Mouse (Mus musculus) heart, postnatal 0 days (tissue): Measurements from ENCODE around the gene 4930469K13Rik. TPM values are rescaled to one million over a fixed set of nuclear protein-coding genes. Genes with fewer than 3 reads are reported as not detected.
A peak's percentile ranks its signal among the peaks of the same experiment; 100 is the strongest.

Experiments used
- ATAC-seq: fragments of 200-750 bp; cut with Nextera tagmentation; 2 replicates; pipeline ENCODE4 v1.8.0; 2017; ENCODE audit warnings: low read depth, moderate number of reproducible peaks, moderate library complexity; ENCODE audit not compliant: insufficient read depth
- DNase-seq: peaks from one replicate; pipeline ENCODE4 v3.0.0-alpha.2; 2016; ENCODE audit warnings: low spot score
- H3K27ac ChIP-seq: fragments of 300-500 bp; sonication (generic); 2 replicates; pipeline ENCODE4 v1.5.1; 2014; ENCODE audit warnings: low read depth, mild to moderate bottlenecking
- H3K27me3 ChIP-seq: fragments of 300-500 bp; sonication (generic); 2 replicates; pipeline ENCODE4 v1.6.1; 2014; ENCODE audit warnings: low read length, mixed read lengths; ENCODE audit not compliant: control insufficient read depth, insufficient read depth
- H3K36me3 ChIP-seq: fragments of 300-500 bp; sonication (generic); replicated peaks from 2 replicates; pipeline ENCODE4 v1.6.1; 2014; ENCODE audit warnings: low read length, mixed read lengths; ENCODE audit not compliant: control insufficient read depth, insufficient read depth
- H3K4me1 ChIP-seq: fragments of 300-500 bp; sonication (generic); 2 replicates; pipeline ENCODE4 v1.6.1; 2014; ENCODE audit warnings: antibody characterized with exemption; ENCODE audit not compliant: control insufficient read depth, insufficient read depth
- H3K4me2 ChIP-seq: fragments of 300-500 bp; sonication (generic); 2 replicates; pipeline ENCODE4 v1.6.1; 2014; ENCODE audit warnings: low read depth, mild to moderate bottlenecking, low read length, moderate library complexity
- H3K4me3 ChIP-seq: fragments of 300-500 bp; sonication (generic); 2 replicates; pipeline ENCODE4 v1.5.1; 2014; ENCODE audit warnings: low read depth, low read length
- H3K9ac ChIP-seq: fragments of 300-500 bp; sonication (generic); replicated peaks from 2 replicates; pipeline ENCODE4 v1.6.1; 2014; ENCODE audit warnings: low read depth, low read length, mixed read lengths
- H3K9me3 ChIP-seq: fragments of 300-500 bp; sonication (generic); replicated peaks from 2 replicates; pipeline ENCODE4 v1.6.1; 2016; ENCODE audit warnings: low read length; ENCODE audit not compliant: control insufficient read depth
- CTCF ChIP-seq: IDR thresholded peaks from 2 replicates; pipeline ENCODE4 v1.5.1; 2016; ENCODE audit warnings: antibody characterized with exemption, control low read depth, low read depth
- EP300 ChIP-seq: IDR thresholded peaks from 2 replicates; pipeline ENCODE4 v1.6.1; 2016; ENCODE audit warnings: antibody characterized with exemption, low read depth
- WGBS: fragments of 180-500 bp; shearing (Covaris S2); extraction: QIAGEN DNeasy Blood & Tissue Kit; methylation state at CpG from one replicate; pipeline ENCODE4 v1.1.7; 2014; 5-methylcytosine and 5-hydroxymethylcytosine counted together
- polyA plus RNA-seq: library from polyadenylated mRNA; unstranded; fragments of >200 nt; fragmentation: Nextera tagmentation; extraction: Ambion mirVana; gene quantifications from 2 replicates; pipeline ENCODE4 v1.2.1, GENCODE M21; 2015
- total RNA-seq: library from RNA; depleted of rRNA; stranded (reverse); fragments of >200 nt; gene quantifications from 2 replicates; pipeline ENCODE4 v1.2.3, GENCODE M21; 2014; ENCODE audit warnings: low replicate concordance

Gene 4930469K13Rik
- total and polyA plus RNA-seq, 2 experiments from 2014 or later = not detected

DNA sequence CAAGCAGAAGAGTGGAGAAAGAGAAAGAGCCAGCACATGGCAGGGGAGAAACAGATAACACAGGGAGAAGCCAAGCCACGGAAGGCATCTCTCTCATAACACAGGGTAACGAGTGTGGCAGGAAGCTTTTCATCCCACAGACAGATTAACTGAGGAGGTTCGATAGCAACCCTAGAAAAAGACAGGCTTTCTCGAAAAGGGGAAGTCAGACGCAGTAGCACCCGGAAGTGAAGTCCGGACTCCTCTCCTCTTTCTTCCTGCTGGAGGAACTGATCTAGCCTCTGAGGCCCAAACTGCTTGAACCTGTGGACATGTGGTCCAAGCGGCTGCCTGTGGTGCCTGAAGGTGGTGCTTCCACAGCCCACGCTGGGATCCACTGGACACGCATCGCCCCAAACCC is 90.1 kb downstream of the 4930469K13Rik start:
- WGBS = 67% methylated on average over 11 of the region's 11 CpGs
- no peaks in the 10 kb centered on the region for H3K9me3 ChIP-seq
- DNase-seq = no peak
- peak overlapping the region; percentile 21; the same call in 1 of the 2 replicates for H3K27ac ChIP-seq
- no peak for ATAC-seq
- no peaks in the 10 kb centered on the region for H3K27me3 ChIP-seq
- H3K4me1 ChIP-seq = no peaks in the 10 kb centered on the region
- no peak overlapping the region for H3K9ac ChIP-seq
- peak overlapping the region; percentile 9; the same call in 1 of the 2 replicates for H3K4me2 ChIP-seq
- H3K4me3 ChIP-seq = no peak overlapping the region
- no peaks in the 10 kb centered on the region for H3K36me3 ChIP-seq
- no peak for TF ChIP-seq EP300
- TF ChIP-seq CTCF = no peak

- no peaks in the 10 kb centered on the region for H3K27me3 ChIP-seq
- H3K4me2 ChIP-seq = no peak overlapping the region
- H3K9me3 ChIP-seq = no peaks in the 10 kb centered on the region
- no peak overlapping the region for H3K4me3 ChIP-seq
- DNase-seq (no peak), ATAC-seq (no peak)
- H3K27ac ChIP-seq = no peak overlapping the region
- H3K4me1 ChIP-seq = no peaks in the 10 kb centered on the region
- WGBS = 67% methylated on average over 2 of the region's 2 CpGs
- TF ChIP-seq EP300 (no peak), CTCF (no peak)
- H3K9ac ChIP-seq = no peak overlapping the region
- H3K36me3 ChIP-seq = no peaks in the 10 kb centered on the region
Observed at GRCm38 (mm10) chr11:34007616-34008015, 90.7 kb downstream of the 4930469K13Rik start.

GRCm38 (mm10) chr11:34002593-34002965 is 95.8 kb downstream of the 4930469K13Rik start:
- 63% methylated on average over 5 of the region's 5 CpGs for WGBS
- no peaks in the 10 kb centered on the region for H3K27me3 ChIP-seq
- H3K27ac ChIP-seq = no peak overlapping the region
- DNase-seq = no peak
- H3K9me3 ChIP-seq = no peaks in the 10 kb centered on the region
- no peak overlapping the region for H3K4me2 ChIP-seq
- H3K4me3 ChIP-seq = no peak overlapping the region
- H3K4me1 ChIP-seq = no peaks in the 10 kb centered on the region
- TF ChIP-seq EP300 = no peak
- TF ChIP-seq CTCF = no peak
- no peak for ATAC-seq
- H3K9ac ChIP-seq = no peak overlapping the region
- no peaks in the 10 kb centered on the region for H3K36me3 ChIP-seq

DNA sequence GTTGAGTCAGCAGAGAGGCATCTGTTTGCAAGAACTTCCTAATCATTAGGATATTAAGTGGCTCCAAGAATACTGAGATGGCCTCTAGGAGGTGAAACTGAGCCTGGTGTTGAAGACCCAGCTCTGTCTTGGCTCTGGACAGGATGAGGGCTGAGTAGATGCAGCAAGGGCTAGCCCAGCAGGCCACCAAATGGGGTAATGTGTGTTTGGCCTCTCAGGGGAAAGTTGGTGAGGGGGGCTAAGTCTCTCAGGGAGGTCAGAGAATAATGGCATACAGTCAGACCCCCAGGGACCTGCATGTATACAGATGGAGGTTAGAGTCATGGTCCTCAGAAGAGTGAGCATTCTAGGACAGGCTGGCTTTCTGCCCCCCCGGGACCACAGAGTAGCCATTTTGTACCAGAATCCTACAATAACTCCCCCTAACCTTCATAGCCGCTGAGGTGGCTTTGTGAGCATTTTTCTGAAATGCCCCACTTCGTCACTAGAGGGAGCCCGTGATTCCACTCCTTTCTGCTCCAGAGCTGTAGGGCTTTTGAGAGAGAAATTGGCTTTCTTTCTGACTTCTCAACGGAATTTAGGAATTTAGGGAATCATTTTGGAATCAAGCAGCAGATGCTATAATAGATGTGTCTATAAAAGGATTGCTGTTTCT is 96.3 kb downstream of the 4930469K13Rik start:
- 4% methylated on average over 5 of the region's 5 CpGs for WGBS
- H3K4me3 ChIP-seq = no peak overlapping the region
- TF ChIP-seq EP300 = no peak
- peak; percentile 63 for TF ChIP-seq CTCF

GRCm38 (mm10) chr11:34000416-34000815 is 97.9 kb downstream of the 4930469K13Rik start:
- DNase-seq = no peak
- TF ChIP-seq EP300 (no peak), CTCF (no peak)
- 64% methylated on average over 3 of the region's 3 CpGs for WGBS
- Histone ChIP-seq H3K4me3 (no peak overlapping the region), H3K27ac (no peak overlapping the region), H3K9me3 (no peaks in the 10 kb centered on the region), H3K4me1 (no peaks in the 10 kb centered on the region), H3K9ac (no peak overlapping the region), H3K27me3 (no peaks in the 10 kb centered on the region), H3K36me3 (no peaks in the 10 kb centered on the region), H3K4me2 (no peak overlapping the region)
- no peak for ATAC-seq

More for the DNA sequence above, 96.3 kb downstream of the 4930469K13Rik start:
- ATAC-seq (no peak), DNase-seq (peak; percentile 41)
- Histone ChIP-seq H3K9me3 (no peaks in the 10 kb centered on the region), H3K36me3 (no peaks in the 10 kb centered on the region), H3K9ac (no peak overlapping the region), H3K4me1 (no peaks in the 10 kb centered on the region), H3K27me3 (no peaks in the 10 kb centered on the region), H3K4me2 (no peak overlapping the region), H3K27ac (no peak overlapping the region)

DNA sequence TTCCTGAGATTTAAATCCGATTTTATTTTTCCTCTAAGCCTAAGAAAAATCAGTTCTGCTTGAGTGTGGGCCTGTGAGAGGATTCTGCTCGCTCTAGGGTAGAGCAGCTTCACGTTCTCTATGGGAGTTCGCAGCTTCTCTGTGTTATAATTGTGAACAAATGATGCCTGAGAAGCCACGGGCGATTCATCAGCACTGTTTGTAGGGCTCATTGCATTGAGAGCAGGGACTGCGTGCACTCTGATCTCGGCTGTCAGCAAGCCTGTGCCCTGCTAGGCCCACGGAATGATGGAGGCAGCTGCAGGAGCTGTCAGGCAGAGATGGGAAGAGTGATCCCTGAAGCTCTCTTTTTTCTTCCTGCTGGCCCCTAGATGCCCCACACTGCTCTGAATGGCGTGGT is 100.1 kb downstream of the 4930469K13Rik start:
- ATAC-seq = no peak
- H3K9ac ChIP-seq = no peak overlapping the region
- no peak overlapping the region for H3K4me3 ChIP-seq
- DNase-seq = no peak
- no peaks in the 10 kb centered on the region for H3K4me1 ChIP-seq
- 0 out of 2 replicates have a peak, but pooled peaks cover 2% of the 10 kb centered on the region for H3K27me3 ChIP-seq
- no peak for TF ChIP-seq CTCF
- no peak for TF ChIP-seq EP300
- no peak overlapping the region for H3K4me2 ChIP-seq
- no peak overlapping the region for H3K27ac ChIP-seq
- no peaks in the 10 kb centered on the region for H3K36me3 ChIP-seq
- 57% methylated on average over 10 of the region's 10 CpGs for WGBS
- no peaks in the 10 kb centered on the region for H3K9me3 ChIP-seq
